Mouse (Mus musculus) Patski (cell line): ENCODE measurements around the gene Ins2. TPM values are rescaled to one million over a fixed set of nuclear protein-coding genes. Genes with fewer than 3 reads are reported as not detected.

Experiments used
- ATAC-seq: fragments of 100-300 bp; one replicate; pipeline ENCODE4 v1.8.0; 2021
- CTCF ChIA-PET: fragments of 350-600 bp; sonication (Branson Sonifier 250); formaldehyde crosslinking; loops from one replicate; lab custom pipeline; 2022; ENCODE audit warnings: inconsistent platforms; lab: Charles Lee
- POLR2A ChIA-PET: fragments of 350-600 bp; sonication (Branson Sonifier 250); formaldehyde crosslinking; loops from one replicate; lab custom pipeline; 2022; ENCODE audit warnings: antibody characterized with exemption, inconsistent platforms; lab: Charles Lee
- DNase-seq: peaks from one replicate; pipeline ENCODE4 v3.0.0-alpha.2; 2011; ENCODE audit warnings: low read depth, low spot score
- H3K27me3 ChIP-seq: fragments of 371-371 bp; one replicate; pipeline ENCODE4 v1.5.1; 2021
- CTCF ChIP-seq: fragments of 100-300 bp; IDR thresholded peaks from one replicate; pipeline ENCODE4 v1.5.1; 2021
- in situ Hi-C: fragments of 300-500 bp; cut with MboI; formaldehyde crosslinking; loops from 3 replicates; pipeline ENCODE4 v1.11.1; 2018; ENCODE audit warnings: low pct_unique_long_range_greater_than_20kb, mixed read lengths
- polyA plus RNA-seq: library from polyadenylated mRNA; unstranded; gene quantifications from one replicate; pipeline ENCODE4 v1.2.3, GENCODE M21; 2021

Gene Ins2
- polyA plus RNA-seq, 1 experiment from 2014 or later = not detected

DNA sequence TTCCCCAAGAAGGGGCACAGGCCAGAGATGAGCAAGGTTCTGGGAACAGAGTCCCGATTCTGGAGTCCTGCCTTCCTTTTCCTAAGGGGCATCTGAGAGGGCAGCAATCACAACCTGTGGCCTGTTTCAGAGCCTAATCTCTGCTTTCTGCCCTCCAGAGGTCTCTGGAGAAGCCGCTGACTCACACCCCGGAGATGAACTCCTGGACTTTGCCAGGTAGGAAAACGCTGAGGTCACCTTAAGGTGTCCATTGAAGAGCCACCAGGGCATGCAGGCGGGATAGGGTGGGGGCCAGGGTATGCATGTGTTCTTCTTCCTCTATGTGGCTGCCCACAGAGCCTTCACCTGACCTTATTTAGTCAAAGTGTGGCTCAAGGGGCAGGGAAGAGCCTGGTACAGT is 77.8 kb downstream of the Ins2 start:
- POLR2A ChIA-PET = no interaction called here
- ATAC-seq (no peak), DNase-seq (no peak)
- H3K27me3 ChIP-seq = peaks cover 31% of the 10 kb centered on the region
- no peak for TF ChIP-seq CTCF
- in situ Hi-C loops = no loop called here
- CTCF ChIA-PET = no interaction called here

GRCm38 (mm10) chr7:142664465-142665029 is 78.6 kb downstream of the Ins2 start:
- DNase-seq = no peak
- ATAC-seq = no peak
- CTCF ChIA-PET = no interaction called here
- peaks cover 36% of the 10 kb centered on the region for H3K27me3 ChIP-seq
- POLR2A ChIA-PET = no interaction called here
- in situ Hi-C loops = no loop called here
- TF ChIP-seq CTCF = no peak

DNA sequence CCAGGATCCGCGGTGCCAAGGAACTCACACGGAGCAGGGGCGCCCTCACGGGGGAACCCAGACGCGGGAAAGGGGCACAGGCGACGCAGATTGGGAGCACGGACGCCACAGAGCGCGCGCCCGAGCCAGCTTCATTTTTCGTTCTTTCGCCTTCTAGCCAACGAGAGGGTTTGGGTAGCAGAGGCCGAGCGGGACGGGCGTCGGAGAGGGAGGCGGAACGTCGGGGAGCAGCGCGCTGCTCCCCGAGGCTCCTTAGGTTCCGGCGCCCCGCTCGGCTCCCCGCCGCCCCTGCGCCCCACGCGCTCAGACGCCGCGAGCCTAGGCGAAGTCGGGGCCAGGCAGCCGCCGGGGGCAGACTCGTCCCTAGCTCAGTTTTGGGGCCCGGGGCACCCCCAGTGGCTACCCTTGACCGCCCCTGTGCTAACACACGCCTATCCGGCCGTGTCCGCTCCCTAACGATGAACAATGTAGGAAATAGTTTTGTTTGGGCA is 79.2 kb downstream of the Ins2 start:
- POLR2A ChIA-PET = no interaction called here
- TF ChIP-seq CTCF = no peak
- ATAC-seq (no peak), DNase-seq (no peak)
- in situ Hi-C loops = no loop called here
- H3K27me3 ChIP-seq = peaks cover 36% of the 10 kb centered on the region
- CTCF ChIA-PET = no interaction called here

DNA sequence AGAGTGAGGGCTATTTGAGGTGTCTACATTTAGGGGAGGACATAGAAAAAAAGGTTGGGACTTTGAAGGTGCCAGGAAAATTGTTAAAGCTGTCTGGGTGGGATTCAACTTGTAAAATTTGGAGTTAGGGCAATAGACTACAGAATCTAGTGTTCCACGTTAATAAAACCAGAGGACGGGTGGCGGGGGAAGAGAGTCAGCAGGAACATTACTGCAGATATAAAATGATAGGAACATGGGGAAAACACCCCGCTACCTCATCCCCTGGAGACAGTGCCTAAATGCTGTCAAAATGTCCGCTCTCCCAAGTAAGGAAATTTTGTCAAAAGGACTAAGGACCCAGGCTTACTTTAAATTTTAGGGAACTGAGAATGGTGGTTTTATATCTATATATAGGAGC is 80.0 kb downstream of the Ins2 start:
- TF ChIP-seq CTCF = no peak
- peaks cover 36% of the 10 kb centered on the region for H3K27me3 ChIP-seq
- in situ Hi-C loops = no loop called here
- ATAC-seq = no peak
- CTCF ChIA-PET = no interaction called here
- DNase-seq = no peak
- POLR2A ChIA-PET = no interaction called here

GRCm38 (mm10) chr7:142661811-142662210 is 81.4 kb downstream of the Ins2 start:
- peaks cover 40% of the 10 kb centered on the region for H3K27me3 ChIP-seq
- POLR2A ChIA-PET = no interaction called here
- CTCF ChIA-PET = no interaction called here
- no peak for DNase-seq
- no peak for TF ChIP-seq CTCF
- no peak for ATAC-seq
- in situ Hi-C loops = no loop called here

GRCm38 (mm10) chr7:142661046-142661445 is 82.1 kb downstream of the Ins2 start:
- peaks cover 42% of the 10 kb centered on the region for H3K27me3 ChIP-seq
- in situ Hi-C loops = no loop called here
- ChIA-PET POLR2A (no interaction called here), CTCF (no interaction called here)
- ATAC-seq (no peak), DNase-seq (no peak)
- no peak for TF ChIP-seq CTCF

- no peak for DNase-seq
- ATAC-seq = no peak
- ChIA-PET POLR2A (no interaction called here), CTCF (no interaction called here)
- in situ Hi-C loops = no loop called here
- H3K27me3 ChIP-seq = peaks cover 45% of the 10 kb centered on the region
- TF ChIP-seq CTCF = no peak
Measured at GRCm38 (mm10) chr7:142660651-142660945, 82.6 kb downstream of the Ins2 start.

GRCm38 (mm10) chr7:142659767-142660650 is 83.2 kb downstream of the Ins2 start:
- TF ChIP-seq CTCF = no peak
- in situ Hi-C loops = no loop called here
- POLR2A ChIA-PET = no interaction called here
- CTCF ChIA-PET = no interaction called here
- DNase-seq = no peak
- no peak for ATAC-seq
- peaks cover 45% of the 10 kb centered on the region for H3K27me3 ChIP-seq

DNA sequence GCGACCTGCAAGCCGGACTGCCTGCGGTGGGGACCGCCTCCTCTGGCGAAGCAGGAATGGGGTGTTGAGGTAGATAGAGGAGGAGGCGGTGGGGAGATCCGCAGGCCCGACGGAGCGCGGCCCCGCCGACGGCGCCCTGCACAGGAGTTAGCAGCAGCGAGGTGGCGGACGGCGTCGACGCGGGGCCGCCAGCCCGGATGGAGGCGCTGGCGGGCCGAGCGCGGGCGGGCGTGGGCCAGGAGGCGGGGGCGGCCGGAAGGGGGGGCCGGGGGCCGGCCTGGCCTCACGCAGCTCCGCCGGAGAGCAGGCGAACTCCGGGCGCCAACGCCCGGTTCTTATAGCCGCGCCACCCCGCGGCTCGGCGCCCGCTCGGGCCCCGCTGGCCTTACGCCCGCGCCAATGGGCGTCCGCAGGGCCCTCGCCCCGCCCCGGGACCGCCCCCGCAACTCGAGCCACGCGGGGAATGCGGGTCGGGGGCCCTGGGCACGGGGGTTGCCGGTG is 84.0 kb downstream of the Ins2 start:
- H3K27me3 ChIP-seq = peaks cover 52% of the 10 kb centered on the region
- ChIA-PET POLR2A (interaction anchor here (0.6 kb wide), 1 partner anchor 469 kb away, joined by 3 read pairs; no protein-coding TSS in a partner anchor), CTCF (no interaction called here)
- TF ChIP-seq CTCF = no peak
- in situ Hi-C loops = no loop called here
- DNase-seq (no peak), ATAC-seq (no peak)

DNA sequence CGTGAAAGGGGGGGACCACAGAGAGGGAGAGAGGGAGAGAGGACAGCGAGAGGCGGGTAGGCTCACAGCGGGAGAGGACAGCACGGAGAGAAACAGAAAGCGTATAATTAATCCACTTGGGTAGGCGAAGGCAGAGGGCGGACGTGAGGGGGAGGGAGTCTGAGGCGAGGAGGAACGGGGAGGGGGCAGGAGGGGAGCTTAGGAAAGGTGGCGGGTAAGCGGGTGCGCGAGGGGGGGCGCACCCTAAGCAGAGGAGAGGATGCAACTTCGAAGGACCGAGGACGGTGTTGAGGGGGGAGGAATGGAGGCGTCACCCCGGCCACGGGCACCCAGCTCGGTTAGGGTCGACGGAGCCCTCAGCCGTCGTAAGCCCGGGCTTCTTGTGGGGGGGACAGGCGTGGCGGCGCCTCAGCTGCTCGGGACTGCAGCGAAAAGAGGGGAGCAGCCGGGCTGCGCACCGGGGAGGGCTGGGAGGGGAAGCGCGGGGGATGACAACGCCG is 84.5 kb downstream of the Ins2 start:
- no peak for ATAC-seq
- in situ Hi-C loops = no loop called here
- TF ChIP-seq CTCF = no peak
- DNase-seq = no peak
- ChIA-PET CTCF (interaction anchor here (0.7 kb wide), 1 partner anchor 812 kb away, joined by 3 read pairs; no protein-coding TSS in a partner anchor), POLR2A (interaction anchor here (0.6 kb wide), 1 partner anchor 470 kb away, joined by 3 read pairs; no protein-coding TSS in a partner anchor)
- H3K27me3 ChIP-seq = peaks cover 56% of the 10 kb centered on the region
